Mouse (Mus musculus): ENCODE data around the gene Rgl3. TPM values are rescaled to one million over a fixed set of nuclear protein-coding genes. Genes with fewer than 3 reads are reported as not detected.

Gene Rgl3
- polyA plus RNA-seq, 1 experiment from 2014 or later: 1.7 TPM

- no peak for ATAC-seq
- Histone ChIP-seq H3K4me1 (ENCODE audit: control insufficient read depth, insufficient read depth, low read length) (peaks cover 5% of the 10 kb centered on the region; the same call in 1 of the 2 replicates), H3K9ac (ENCODE audit: low read depth, low read length) (no peak overlapping the region), H3K27me3 (replicated peaks; ENCODE audit: control insufficient read depth, insufficient read depth, low read length) (no peaks in the 10 kb centered on the region), H3K27ac (ENCODE audit: low read length) (no peak overlapping the region), H3K4me2 (ENCODE audit: low read depth, low read length) (no peak overlapping the region), H3K4me3 (ENCODE audit: low read length) (no peak overlapping the region), H3K36me3 (ENCODE audit: control insufficient read depth, insufficient read depth, low read length) (no peaks in the 10 kb centered on the region), H3K9me3 (ENCODE audit: control insufficient read depth, low read length) (no peaks in the 10 kb centered on the region)
- 59% methylated on average over 2 of the region's 2 CpGs for WGBS
Observed at GRCm38 (mm10) chr9:21932006-21932405, 57.2 kb downstream of the Rgl3 start.

GRCm38 (mm10) chr9:21929208-21929607 is 60.0 kb downstream of the Rgl3 start:
- H3K9ac ChIP-seq (ENCODE audit: low read depth, low read length): no peak overlapping the region
- peaks cover 8% of the 10 kb centered on the region for H3K4me1 ChIP-seq (ENCODE audit: control insufficient read depth, insufficient read depth, low read length)
- no peak overlapping the region for H3K4me2 ChIP-seq (ENCODE audit: low read depth, low read length)
- H3K36me3 ChIP-seq (ENCODE audit: control insufficient read depth, insufficient read depth, low read length): peaks cover 3% of the 10 kb centered on the region; the same call in 1 of the 2 replicates
- no peak overlapping the region for H3K4me3 ChIP-seq (ENCODE audit: low read length)
- 77% methylated on average over 3 of the region's 3 CpGs for WGBS
- ATAC-seq: no peak
- no peaks in the 10 kb centered on the region for H3K27me3 ChIP-seq (replicated peaks; ENCODE audit: control insufficient read depth, insufficient read depth, low read length)
- H3K9me3 ChIP-seq (ENCODE audit: control insufficient read depth, low read length): no peaks in the 10 kb centered on the region
- no peak overlapping the region for H3K27ac ChIP-seq (ENCODE audit: low read length)

DNA sequence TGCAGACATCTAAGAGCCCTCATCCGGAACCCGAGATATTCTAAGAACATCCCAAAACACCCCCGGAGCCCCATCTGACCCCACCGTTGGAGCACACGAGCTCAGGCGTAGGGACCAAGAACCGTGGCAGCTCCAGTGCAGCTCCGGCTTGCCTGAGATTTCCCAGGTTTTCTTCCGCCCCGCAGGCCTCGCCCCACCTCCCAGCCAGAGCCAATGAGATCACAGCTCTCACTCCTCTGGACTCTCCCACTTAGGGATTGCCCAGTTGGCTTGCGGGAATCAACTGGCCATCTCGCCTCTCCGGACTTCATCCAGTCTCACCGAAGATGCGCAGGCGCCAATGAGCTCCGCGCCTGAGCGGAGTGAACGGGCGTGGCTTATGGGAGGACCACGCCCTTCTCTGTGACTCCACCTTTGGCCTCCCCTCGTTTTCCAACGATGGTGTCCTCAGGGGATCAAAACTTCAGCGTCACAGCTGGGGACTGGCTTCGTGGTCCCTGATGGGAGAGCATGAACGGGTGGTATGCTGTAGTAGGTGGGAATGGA is 62.0 kb downstream of the Rgl3 start, which contains the start of the genes Ccdc159 and Tmem205:
Ccdc159 (plus strand) TSS at position 264 of the 546 bp plus-strand sequence.
Tmem205 (minus strand) TSS at position 349 of the 546 bp plus-strand sequence.
- peak within 1 kb of the TSS; percentile 48 for H3K4me2 ChIP-seq (ENCODE audit: low read depth, low read length)
- peaks cover 8% of the 10 kb centered on the region for H3K4me1 ChIP-seq (ENCODE audit: control insufficient read depth, insufficient read depth, low read length)
- peak within 1 kb of the TSS; percentile 67 for H3K4me3 ChIP-seq (ENCODE audit: low read length)
- peak within 1 kb of the TSS; percentile 67 for H3K27ac ChIP-seq (ENCODE audit: low read length)
- H3K27me3 ChIP-seq (replicated peaks; ENCODE audit: control insufficient read depth, insufficient read depth, low read length): no peaks in the 10 kb centered on the region
- WGBS: under 1% methylated on average over 28 of the region's 28 CpGs
- peak; percentile 97 for ATAC-seq
- H3K9me3 ChIP-seq (ENCODE audit: control insufficient read depth, low read length): no peaks in the 10 kb centered on the region
- peaks cover 3% of the 10 kb centered on the region; the same call in 1 of the 2 replicates for H3K36me3 ChIP-seq (ENCODE audit: control insufficient read depth, insufficient read depth, low read length)
- H3K9ac ChIP-seq (ENCODE audit: low read depth, low read length): peak within 1 kb of the TSS; percentile 78

DNA sequence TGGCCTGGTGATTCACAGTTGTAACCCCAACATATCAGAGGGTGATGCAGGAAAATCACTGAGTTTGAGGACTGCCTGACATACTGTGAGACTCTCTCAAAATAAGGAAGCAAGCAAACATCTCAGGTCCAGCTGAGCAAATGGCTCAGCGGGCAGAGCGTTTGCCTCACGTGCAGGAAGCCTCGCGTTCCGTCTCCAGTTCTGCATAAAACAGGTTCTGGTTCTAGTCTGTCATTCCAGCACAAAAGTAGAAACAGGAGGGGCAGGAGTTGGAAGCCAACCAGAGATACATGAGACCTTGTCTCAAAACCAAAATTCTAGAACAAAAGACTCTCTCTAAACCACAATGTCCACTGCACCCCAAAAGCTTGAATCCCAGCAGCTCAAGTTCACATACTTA is 62.5 kb downstream of the Rgl3 start:
- peak overlapping the region; percentile 78 for H3K9ac ChIP-seq (ENCODE audit: low read depth, low read length)
- peaks cover 8% of the 10 kb centered on the region for H3K4me1 ChIP-seq (ENCODE audit: control insufficient read depth, insufficient read depth, low read length)
- WGBS: 2% methylated on average over 6 of the region's 6 CpGs
- H3K27me3 ChIP-seq (replicated peaks; ENCODE audit: control insufficient read depth, insufficient read depth, low read length): no peaks in the 10 kb centered on the region
- peaks cover 3% of the 10 kb centered on the region; the same call in 1 of the 2 replicates for H3K36me3 ChIP-seq (ENCODE audit: control insufficient read depth, insufficient read depth, low read length)
- H3K27ac ChIP-seq (ENCODE audit: low read length): peak overlapping the region; percentile 67
- H3K9me3 ChIP-seq (ENCODE audit: control insufficient read depth, low read length): no peaks in the 10 kb centered on the region
- peak overlapping the region; percentile 48 for H3K4me2 ChIP-seq (ENCODE audit: low read depth, low read length)
- H3K4me3 ChIP-seq (ENCODE audit: low read length): peak overlapping the region; percentile 67
- no peak for ATAC-seq

GRCm38 (mm10) chr9:21926155-21926554 is 63.1 kb downstream of the Rgl3 start:
- peaks cover 8% of the 10 kb centered on the region for H3K4me1 ChIP-seq (ENCODE audit: control insufficient read depth, insufficient read depth, low read length)

GRCm38 (mm10) chr9:21925506-21925905 is 63.7 kb downstream of the Rgl3 start:
- H3K27ac ChIP-seq (ENCODE audit: low read length): no peak overlapping the region
- H3K4me3 ChIP-seq (ENCODE audit: low read length): no peak overlapping the region
- no peaks in the 10 kb centered on the region for H3K27me3 ChIP-seq (replicated peaks; ENCODE audit: control insufficient read depth, insufficient read depth, low read length)
- H3K4me1 ChIP-seq (ENCODE audit: control insufficient read depth, insufficient read depth, low read length): peaks cover 8% of the 10 kb centered on the region
- no peak overlapping the region for H3K9ac ChIP-seq (ENCODE audit: low read depth, low read length)
- no peak overlapping the region for H3K4me2 ChIP-seq (ENCODE audit: low read depth, low read length)
- no peak for ATAC-seq
- no peaks in the 10 kb centered on the region for H3K9me3 ChIP-seq (ENCODE audit: control insufficient read depth, low read length)
- WGBS: 96% methylated on average over 1 of the region's 1 CpGs
- peaks cover 3% of the 10 kb centered on the region; the same call in 1 of the 2 replicates for H3K36me3 ChIP-seq (ENCODE audit: control insufficient read depth, insufficient read depth, low read length)

More at GRCm38 (mm10) chr9:21926155-21926554, 63.1 kb downstream of the Rgl3 start:
- Histone ChIP-seq H3K4me3 (ENCODE audit: low read length) (peak overlapping the region; percentile 67), H3K9me3 (ENCODE audit: control insufficient read depth, low read length) (no peaks in the 10 kb centered on the region), H3K9ac (ENCODE audit: low read depth, low read length) (no peak overlapping the region), H3K36me3 (ENCODE audit: control insufficient read depth, insufficient read depth, low read length) (peaks cover 3% of the 10 kb centered on the region; the same call in 1 of the 2 replicates), H3K27ac (ENCODE audit: low read length) (peak overlapping the region; percentile 67; the same call in 1 of the 2 replicates), H3K4me2 (ENCODE audit: low read depth, low read length) (peak overlapping the region; percentile 48), H3K27me3 (replicated peaks; ENCODE audit: control insufficient read depth, insufficient read depth, low read length) (no peaks in the 10 kb centered on the region)
- 65% methylated on average over 6 of the region's 6 CpGs for WGBS
- ATAC-seq: no peak

GRCm38 (mm10) chr9:21925034-21925433 is 64.2 kb downstream of the Rgl3 start:
- Histone ChIP-seq H3K27me3 (replicated peaks; ENCODE audit: control insufficient read depth, insufficient read depth, low read length) (no peaks in the 10 kb centered on the region), H3K36me3 (ENCODE audit: control insufficient read depth, insufficient read depth, low read length) (peaks cover 3% of the 10 kb centered on the region; the same call in 1 of the 2 replicates), H3K9me3 (ENCODE audit: control insufficient read depth, low read length) (no peaks in the 10 kb centered on the region), H3K4me2 (ENCODE audit: low read depth, low read length) (no peak overlapping the region), H3K9ac (ENCODE audit: low read depth, low read length) (no peak overlapping the region), H3K4me1 (ENCODE audit: control insufficient read depth, insufficient read depth, low read length) (peaks cover 8% of the 10 kb centered on the region), H3K27ac (ENCODE audit: low read length) (no peak overlapping the region), H3K4me3 (ENCODE audit: low read length) (no peak overlapping the region)
- no peak for ATAC-seq
- 93% methylated on average over 3 of the region's 3 CpGs for WGBS

DNA sequence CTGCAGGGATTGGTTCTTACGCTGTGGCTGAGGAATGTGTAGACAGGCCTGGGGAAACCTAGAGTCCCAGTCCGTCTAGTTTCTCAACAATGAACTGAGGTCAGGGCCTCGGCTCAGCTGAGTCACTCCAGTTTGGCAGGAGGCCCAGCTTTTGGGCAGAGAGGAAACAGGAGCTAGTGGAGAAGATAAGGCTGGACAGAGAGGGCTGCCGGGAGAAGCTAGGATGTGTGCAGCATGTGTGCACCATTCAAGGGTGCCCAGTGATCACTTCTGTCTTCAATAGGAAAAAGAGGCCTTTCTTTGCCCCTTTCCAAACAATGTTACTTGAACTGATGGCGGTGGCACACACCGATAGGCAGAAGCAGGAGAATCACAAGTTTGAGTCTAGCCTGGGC is 65.2 kb downstream of the Rgl3 start:
- Histone ChIP-seq H3K4me3 (ENCODE audit: low read length) (no peak overlapping the region), H3K9ac (ENCODE audit: low read depth, low read length) (0 out of 2 replicates have a peak overlapping the region, but pooled peaks have one; percentile 8), H3K36me3 (ENCODE audit: control insufficient read depth, insufficient read depth, low read length) (peaks cover 3% of the 10 kb centered on the region; the same call in 1 of the 2 replicates), H3K27ac (ENCODE audit: low read length) (no peak overlapping the region), H3K4me2 (ENCODE audit: low read depth, low read length) (no peak overlapping the region), H3K27me3 (replicated peaks; ENCODE audit: control insufficient read depth, insufficient read depth, low read length) (no peaks in the 10 kb centered on the region), H3K4me1 (ENCODE audit: control insufficient read depth, insufficient read depth, low read length) (peaks cover 8% of the 10 kb centered on the region), H3K9me3 (ENCODE audit: control insufficient read depth, low read length) (no peaks in the 10 kb centered on the region)
- peak; percentile 36 for ATAC-seq
- 52% methylated on average over 6 of the region's 6 CpGs for WGBS

DNA sequence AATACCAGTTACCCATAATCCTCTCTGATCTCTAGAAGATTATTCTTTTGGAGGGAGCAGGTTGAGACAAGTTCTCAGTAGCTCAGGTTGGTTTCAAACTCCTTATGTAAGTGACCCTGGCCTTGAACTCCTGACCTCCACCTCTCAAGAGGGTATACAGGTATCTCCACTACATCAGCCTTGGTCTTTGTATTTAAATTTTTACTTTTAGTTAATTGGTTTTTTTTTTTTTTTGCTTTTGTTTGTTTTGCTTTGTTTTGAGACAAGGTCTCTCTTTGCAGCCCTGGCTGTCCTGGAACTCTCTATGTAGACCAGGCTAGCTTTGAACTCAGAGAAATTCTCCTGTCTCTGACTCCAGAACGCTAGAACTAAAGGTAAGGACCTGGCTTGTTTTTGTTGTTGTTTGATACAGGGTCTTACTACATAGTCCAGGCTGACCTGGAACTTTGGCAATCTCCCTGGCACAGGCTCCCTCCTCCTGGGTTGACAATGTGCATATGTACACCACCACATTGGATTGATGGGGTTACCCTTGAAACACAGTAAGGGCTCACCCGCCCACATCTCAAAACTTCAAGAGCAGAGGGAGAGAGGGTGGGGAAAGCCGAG is 65.7 kb downstream of the Rgl3 start:
- no peak for ATAC-seq
- peaks cover 3% of the 10 kb centered on the region; the same call in 1 of the 2 replicates for H3K36me3 ChIP-seq (ENCODE audit: control insufficient read depth, insufficient read depth, low read length)
- H3K4me1 ChIP-seq (ENCODE audit: control insufficient read depth, insufficient read depth, low read length): peaks cover 8% of the 10 kb centered on the region
- H3K9me3 ChIP-seq (ENCODE audit: control insufficient read depth, low read length): no peaks in the 10 kb centered on the region
- no peak overlapping the region for H3K4me2 ChIP-seq (ENCODE audit: low read depth, low read length)
- WGBS: 52% methylated on average over 3 of the region's 3 CpGs
- H3K27me3 ChIP-seq (replicated peaks; ENCODE audit: control insufficient read depth, insufficient read depth, low read length): no peaks in the 10 kb centered on the region
- H3K27ac ChIP-seq (ENCODE audit: low read length): no peak overlapping the region
- no peak overlapping the region for H3K4me3 ChIP-seq (ENCODE audit: low read length)
- 0 out of 2 replicates have a peak overlapping the region, but pooled peaks have one; percentile 8 for H3K9ac ChIP-seq (ENCODE audit: low read depth, low read length)

Measured in intestine, embryonic 16.5 days (tissue).